Mouse (Mus musculus): Measurements from ENCODE around the gene Shc3. TPM values are rescaled to one million over a fixed set of nuclear protein-coding genes. Genes with fewer than 3 reads are reported as not detected.

Gene Shc3
- total and polyA plus RNA-seq, 3 experiments: 0.11 TPM; not detected in 2

- Histone ChIP-seq H3K4me3 (ENCODE audit: low read depth, low read length) (no peak overlapping the region), H3K4me1 (ENCODE audit: insufficient read depth, low read depth, low read length) (no peaks in the 10 kb centered on the region), H3K36me3 (replicated peaks) (no peaks in the 10 kb centered on the region), H3K27me3 (ENCODE audit: insufficient read depth, low read length) (no peaks in the 10 kb centered on the region), H3K9me3 (replicated peaks) (peaks cover 89% of the 10 kb centered on the region)
- no peak for DNase-seq (ENCODE audit: low spot score)
- TF ChIP-seq CTCF (IDR thresholded peaks at IDR 0.05; ENCODE audit: low read depth, low read length): no peak
- no peak for TF ChIP-seq TAL1 (conservative IDR thresholded peaks at IDR 0.05; ENCODE audit: low read depth, low read length)
- ATAC-seq (ENCODE audit: extremely low read depth, insufficient number of reproducible peaks, low FRiP score, poor library complexity, severe bottlenecking): no peak
Observed at GRCm38 (mm10) chr13:51417796-51418195, 151.4 kb downstream of the Shc3 start.

DNA sequence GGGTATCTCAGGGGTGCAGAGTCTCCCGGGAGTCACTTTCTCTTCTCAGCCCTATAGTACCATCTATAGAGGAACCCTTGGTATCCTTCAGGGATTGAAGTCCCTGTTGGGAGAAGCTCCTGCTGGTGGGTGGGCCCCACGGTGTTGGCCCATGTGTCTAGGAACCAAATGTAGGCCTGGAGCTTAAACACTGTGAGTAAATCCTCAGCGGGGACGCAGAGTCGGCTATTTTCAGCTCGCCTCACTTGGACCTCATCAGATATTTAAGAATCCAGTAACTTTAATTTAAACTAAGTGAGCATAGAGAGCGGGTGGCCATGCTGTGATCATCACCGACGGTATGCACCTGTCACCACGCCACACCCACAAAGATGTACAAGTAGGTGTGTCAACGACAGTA lies 152.5 kb downstream of the Shc3 start:
- Histone ChIP-seq H3K9me3 (replicated peaks) (peaks cover 92% of the 10 kb centered on the region), H3K4me3 (ENCODE audit: low read depth, low read length) (no peak overlapping the region), H3K27me3 (ENCODE audit: insufficient read depth, low read length) (no peaks in the 10 kb centered on the region), H3K4me1 (ENCODE audit: insufficient read depth, low read depth, low read length) (no peaks in the 10 kb centered on the region), H3K36me3 (replicated peaks) (no peaks in the 10 kb centered on the region)
- no peak for ATAC-seq (ENCODE audit: extremely low read depth, insufficient number of reproducible peaks, low FRiP score, poor library complexity, severe bottlenecking)
- TF ChIP-seq TAL1 (conservative IDR thresholded peaks at IDR 0.05; ENCODE audit: low read depth, low read length) (no peak), GATA1 (IDR thresholded peaks at IDR 0.05; ENCODE audit: borderline replicate concordance, low read length) (no peak), GATA2 (IDR thresholded peaks at IDR 0.05; ENCODE audit: borderline replicate concordance, low read depth, low read length) (no peak), CTCF (IDR thresholded peaks at IDR 0.05; ENCODE audit: low read depth, low read length) (no peak), POLR2AphosphoS5 (IDR thresholded peaks at IDR 0.05; ENCODE audit: insufficient replicate concordance, low read depth, low read length) (no peak)
- DNase-seq (ENCODE audit: low spot score): no peak

DNA sequence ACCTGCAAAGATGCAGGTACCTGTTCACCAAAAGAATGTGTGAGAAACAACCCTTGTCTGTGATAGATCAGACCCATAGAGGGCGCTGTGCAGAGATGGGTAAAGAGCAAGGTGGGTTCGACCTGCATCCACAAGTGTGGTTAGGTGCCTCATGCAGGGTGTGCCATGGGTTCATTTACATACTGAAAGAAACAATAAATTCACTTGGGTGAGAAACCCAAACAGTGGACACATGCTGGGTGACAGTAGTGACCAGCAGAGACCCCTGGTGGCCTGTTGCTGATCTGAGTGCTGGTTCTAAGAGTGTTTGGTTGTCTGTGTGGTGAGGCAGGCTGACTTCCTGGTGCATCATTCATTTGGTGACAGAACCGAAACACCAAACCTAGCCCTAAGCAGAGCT lies 155.8 kb downstream of the Shc3 start:
- Histone ChIP-seq H3K27me3 (ENCODE audit: insufficient read depth, low read length) (no peaks in the 10 kb centered on the region), H3K36me3 (replicated peaks) (no peaks in the 10 kb centered on the region), H3K4me3 (ENCODE audit: low read depth, low read length) (no peak overlapping the region), H3K4me1 (ENCODE audit: insufficient read depth, low read depth, low read length) (no peaks in the 10 kb centered on the region), H3K9me3 (replicated peaks) (peaks cover 77% of the 10 kb centered on the region)
- TF ChIP-seq GATA1 (IDR thresholded peaks at IDR 0.05; ENCODE audit: borderline replicate concordance, low read length): no peak
- TF ChIP-seq TAL1 (conservative IDR thresholded peaks at IDR 0.05; ENCODE audit: low read depth, low read length): no peak
- TF ChIP-seq POLR2AphosphoS5 (IDR thresholded peaks at IDR 0.05; ENCODE audit: insufficient replicate concordance, low read depth, low read length): no peak
- no peak for TF ChIP-seq GATA2 (IDR thresholded peaks at IDR 0.05; ENCODE audit: borderline replicate concordance, low read depth, low read length)
- TF ChIP-seq CTCF (IDR thresholded peaks at IDR 0.05; ENCODE audit: low read depth, low read length): no peak
- no peak for ATAC-seq (ENCODE audit: extremely low read depth, insufficient number of reproducible peaks, low FRiP score, poor library complexity, severe bottlenecking)
- DNase-seq (ENCODE audit: low spot score): no peak

DNA sequence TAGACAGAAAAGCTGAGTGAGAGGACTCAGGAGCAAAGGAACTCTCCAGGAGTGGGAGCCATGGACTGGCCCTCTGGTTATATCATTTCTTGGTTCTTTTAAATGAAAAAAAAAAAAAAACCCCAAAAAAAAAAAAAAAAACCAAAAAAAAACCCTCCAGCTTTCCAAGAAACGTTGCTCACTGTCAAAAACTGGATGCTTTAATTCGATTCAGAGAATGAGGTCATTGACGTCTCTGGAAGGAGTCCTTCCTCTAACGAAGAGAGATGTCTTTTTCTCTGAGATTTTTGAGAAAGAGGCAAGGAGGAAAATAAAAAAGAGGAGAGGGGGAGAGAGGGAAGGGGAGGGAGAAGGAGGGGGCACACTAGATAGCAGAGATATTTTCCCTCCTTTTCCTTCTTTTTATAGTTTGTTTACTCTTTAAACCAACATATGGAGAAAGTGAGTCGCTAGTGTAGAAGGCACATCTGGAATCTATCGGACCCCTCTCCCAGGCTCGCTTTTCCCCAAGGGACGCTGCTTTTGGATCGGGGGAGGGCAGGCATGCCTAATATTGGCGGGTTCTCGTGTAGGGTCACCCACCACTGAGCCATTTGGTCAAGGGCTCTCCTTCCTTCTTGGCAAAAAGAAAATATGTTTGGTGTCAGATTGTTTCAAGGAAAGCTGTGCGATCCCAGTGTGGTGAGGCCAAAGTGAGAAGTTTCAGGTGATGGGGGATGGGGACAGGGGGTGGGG lies 157.4 kb downstream of the Shc3 start:
- ATAC-seq (ENCODE audit: extremely low read depth, insufficient number of reproducible peaks, low FRiP score, poor library complexity, severe bottlenecking) (no peak), DNase-seq (ENCODE audit: low spot score) (no peak)
- H3K9me3 ChIP-seq (replicated peaks): peaks cover 76% of the 10 kb centered on the region
- H3K4me3 ChIP-seq (ENCODE audit: low read depth, low read length): no peak overlapping the region
- H3K36me3 ChIP-seq (replicated peaks): no peaks in the 10 kb centered on the region
- no peaks in the 10 kb centered on the region for H3K4me1 ChIP-seq (ENCODE audit: insufficient read depth, low read depth, low read length)
- H3K27me3 ChIP-seq (ENCODE audit: insufficient read depth, low read length): no peaks in the 10 kb centered on the region
- TF ChIP-seq CTCF (IDR thresholded peaks at IDR 0.05; ENCODE audit: low read depth, low read length) (no peak), GATA2 (IDR thresholded peaks at IDR 0.05; ENCODE audit: borderline replicate concordance, low read depth, low read length) (no peak), TAL1 (conservative IDR thresholded peaks at IDR 0.05; ENCODE audit: low read depth, low read length) (no peak), GATA1 (IDR thresholded peaks at IDR 0.05; ENCODE audit: borderline replicate concordance, low read length) (no peak), POLR2AphosphoS5 (IDR thresholded peaks at IDR 0.05; ENCODE audit: insufficient replicate concordance, low read depth, low read length) (no peak)

- H3K4me1 ChIP-seq (ENCODE audit: insufficient read depth, low read depth, low read length): no peaks in the 10 kb centered on the region
- no peaks in the 10 kb centered on the region for H3K36me3 ChIP-seq (replicated peaks)
- no peak overlapping the region for H3K4me3 ChIP-seq (ENCODE audit: low read depth, low read length)
- no peaks in the 10 kb centered on the region for H3K27me3 ChIP-seq (ENCODE audit: insufficient read depth, low read length)
- no peak for TF ChIP-seq GATA1 (IDR thresholded peaks at IDR 0.05; ENCODE audit: borderline replicate concordance, low read length)
- TF ChIP-seq POLR2AphosphoS5 (IDR thresholded peaks at IDR 0.05; ENCODE audit: insufficient replicate concordance, low read depth, low read length): no peak
- no peak for TF ChIP-seq CTCF (IDR thresholded peaks at IDR 0.05; ENCODE audit: low read depth, low read length)
- no peak for TF ChIP-seq GATA2 (IDR thresholded peaks at IDR 0.05; ENCODE audit: borderline replicate concordance, low read depth, low read length)
- no peak for TF ChIP-seq TAL1 (conservative IDR thresholded peaks at IDR 0.05; ENCODE audit: low read depth, low read length)
- H3K9me3 ChIP-seq (replicated peaks): peaks cover 77% of the 10 kb centered on the region
- ATAC-seq (ENCODE audit: extremely low read depth, insufficient number of reproducible peaks, low FRiP score, poor library complexity, severe bottlenecking) (no peak), DNase-seq (ENCODE audit: low spot score) (no peak)
Observed at GRCm38 (mm10) chr13:51411243-51411642, 158.0 kb downstream of the Shc3 start.

GRCm38 (mm10) chr13:51409936-51410481 lies 159.2 kb downstream of the Shc3 start:
- Histone ChIP-seq H3K9me3 (replicated peaks) (peaks cover 77% of the 10 kb centered on the region), H3K27me3 (ENCODE audit: insufficient read depth, low read length) (no peaks in the 10 kb centered on the region), H3K4me1 (ENCODE audit: insufficient read depth, low read depth, low read length) (no peaks in the 10 kb centered on the region), H3K4me3 (ENCODE audit: low read depth, low read length) (no peak overlapping the region), H3K36me3 (replicated peaks) (no peaks in the 10 kb centered on the region)
- TF ChIP-seq CTCF (IDR thresholded peaks at IDR 0.05; ENCODE audit: low read depth, low read length) (no peak), GATA2 (IDR thresholded peaks at IDR 0.05; ENCODE audit: borderline replicate concordance, low read depth, low read length) (no peak), POLR2AphosphoS5 (IDR thresholded peaks at IDR 0.05; ENCODE audit: insufficient replicate concordance, low read depth, low read length) (no peak), TAL1 (conservative IDR thresholded peaks at IDR 0.05; ENCODE audit: low read depth, low read length) (no peak), GATA1 (IDR thresholded peaks at IDR 0.05; ENCODE audit: borderline replicate concordance, low read length) (no peak)
- ATAC-seq (ENCODE audit: extremely low read depth, insufficient number of reproducible peaks, low FRiP score, poor library complexity, severe bottlenecking) (no peak), DNase-seq (ENCODE audit: low spot score) (no peak)
